Mouse (Mus musculus) inflammation-experienced regulatory T-cells, adult 6 months (primary cell): ENCODE data around the gene Prnp. TPM values are rescaled to one million over a fixed set of nuclear protein-coding genes. Genes with fewer than 3 reads are reported as not detected.

Experiments
- ATAC-seq: one replicate; pipeline ENCODE4 v1.8.0; 2017
- polyA plus RNA-seq, 3 experiments: library from polyadenylated mRNA; unstranded; fragments of 100-300 nt; shearing (Covaris generic); gene quantifications; one replicate each; pipeline ENCODE4 v1.2.1; 2017

Prnp gene
- 10 to 100 TPM in 2 of 3 experiments, 1 to 10 TPM in 1; 5.1 to 16.4 (median 15.9) TPM for polyA plus RNA-seq

DNA sequence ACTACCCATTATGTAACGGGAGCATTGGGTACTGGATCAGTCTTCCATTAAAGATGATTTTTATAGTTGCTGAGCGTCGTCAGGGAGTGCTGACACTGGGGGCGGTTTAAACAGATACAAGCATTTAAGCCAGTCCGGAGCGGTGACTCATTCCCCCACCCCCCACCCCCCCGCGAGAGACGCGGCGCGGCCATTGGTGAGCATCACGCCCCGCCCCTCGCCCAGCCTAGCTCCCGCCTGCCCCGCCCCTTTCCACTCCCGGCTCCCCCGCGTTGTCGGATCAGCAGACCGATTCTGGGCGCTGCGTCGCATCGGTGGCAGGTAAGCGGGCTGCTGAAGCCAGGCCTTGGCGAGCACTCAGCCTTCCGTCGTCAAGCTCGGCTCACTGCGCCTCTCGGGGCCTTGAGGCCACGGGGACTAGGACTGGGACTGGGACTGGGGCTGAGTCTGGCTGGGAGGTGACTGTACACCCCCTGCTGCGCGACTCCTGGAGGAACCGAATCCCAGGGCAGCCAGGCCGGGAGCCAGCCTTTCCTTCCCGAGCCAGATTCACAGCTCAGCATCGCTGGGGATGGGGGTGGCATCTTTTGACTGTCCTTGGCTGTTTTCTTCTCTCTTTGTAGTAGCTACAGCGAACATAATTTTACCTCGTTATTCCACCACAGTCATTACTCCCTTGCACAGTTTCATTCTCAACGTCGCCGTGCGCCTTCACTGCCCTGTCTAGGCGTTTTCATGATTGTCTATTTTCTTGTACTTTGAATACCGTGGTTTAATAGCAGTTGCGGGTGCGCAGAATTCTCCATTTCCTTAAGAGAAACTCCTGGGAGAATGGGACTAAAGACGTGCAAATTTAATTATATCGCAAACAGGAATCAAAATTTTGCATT, at the start of gene Prnp, which contains the start of gene Prn:
TSS of gene Prnp (plus strand) at position 246 of the 890 bp plus-strand sequence.
TSS of gene Prn (plus strand) at position 275 of the 890 bp plus-strand sequence.
- ATAC-seq, result peak; percentile 96

DNA sequence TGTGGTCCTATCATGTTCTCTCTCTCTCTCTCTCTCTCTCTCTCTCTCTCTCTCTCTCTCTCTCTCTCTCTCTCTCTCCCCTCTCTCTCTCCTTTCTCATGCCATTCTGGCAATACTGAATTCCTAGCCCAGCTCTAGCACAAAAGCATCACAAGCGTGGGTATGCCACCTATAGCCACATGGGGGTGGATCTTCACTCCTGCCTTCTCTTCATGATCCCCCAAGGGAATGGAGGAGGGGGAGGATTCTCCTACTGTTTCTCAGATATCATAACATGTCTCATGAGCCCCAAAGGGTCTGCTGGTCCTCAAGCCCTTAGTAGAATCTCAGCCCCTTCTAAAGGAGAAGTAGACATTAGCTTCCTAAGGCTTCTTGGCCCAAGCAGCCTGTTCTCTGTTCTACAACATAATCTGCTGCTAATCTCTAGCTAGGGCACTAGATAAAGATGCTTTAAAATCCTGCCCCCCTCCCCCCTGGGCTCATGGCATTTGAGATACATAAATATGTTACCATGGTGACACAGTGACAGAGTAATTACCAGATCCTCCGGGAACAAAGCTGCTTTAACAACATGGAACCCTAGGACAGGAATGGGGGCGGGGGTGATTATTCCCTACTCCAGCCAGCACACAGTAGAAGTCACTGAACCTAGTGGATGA, 47.0 kb upstream of the Prnp start:
- no peak for ATAC-seq

DNA sequence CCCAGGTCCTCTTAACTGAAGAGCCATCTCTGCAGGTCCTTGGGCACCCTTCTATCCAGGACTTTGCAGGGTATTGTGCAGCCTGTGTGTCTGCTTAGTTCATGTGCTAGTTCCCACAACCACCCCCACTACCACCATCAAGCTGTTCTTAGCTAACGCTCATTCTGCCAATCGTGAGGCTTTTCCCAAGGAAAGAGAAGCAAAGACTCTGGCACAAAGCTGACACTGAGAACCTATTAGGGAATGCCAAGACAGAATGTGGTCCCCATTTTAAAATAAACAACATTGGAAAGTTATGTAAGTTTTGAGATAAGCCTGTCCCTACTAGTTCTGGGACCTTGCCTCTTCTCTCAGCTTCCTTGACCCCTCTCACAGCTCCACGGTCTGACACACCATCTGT, 46.3 kb upstream of the Prnp start:
- ATAC-seq, result no peak

DNA sequence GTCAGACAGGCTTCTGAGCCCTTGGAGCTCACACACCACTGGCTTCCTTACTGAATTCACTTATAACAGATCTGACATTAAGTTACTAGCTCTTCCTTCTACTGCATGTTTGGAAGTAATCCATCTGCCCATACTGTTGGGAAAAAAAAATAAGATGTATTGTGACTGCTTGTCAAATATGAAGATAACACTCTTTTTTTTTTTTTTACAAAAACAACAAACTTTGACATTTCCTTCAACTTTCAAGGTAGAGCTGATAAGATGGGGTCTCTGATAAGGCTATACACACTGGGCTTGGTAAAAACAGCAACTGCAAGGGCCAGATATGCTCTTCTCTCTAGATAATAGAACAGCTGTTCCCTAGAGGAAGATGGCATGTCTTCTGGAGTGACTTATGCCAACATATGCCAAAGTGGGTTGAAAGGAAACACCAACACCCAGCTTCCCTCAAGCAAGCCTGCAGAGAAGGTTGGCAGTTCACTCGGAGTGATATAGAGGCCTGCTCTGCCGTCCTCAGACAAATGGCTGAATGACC, 45.4 kb upstream of the Prnp start:
- no peak for ATAC-seq

DNA sequence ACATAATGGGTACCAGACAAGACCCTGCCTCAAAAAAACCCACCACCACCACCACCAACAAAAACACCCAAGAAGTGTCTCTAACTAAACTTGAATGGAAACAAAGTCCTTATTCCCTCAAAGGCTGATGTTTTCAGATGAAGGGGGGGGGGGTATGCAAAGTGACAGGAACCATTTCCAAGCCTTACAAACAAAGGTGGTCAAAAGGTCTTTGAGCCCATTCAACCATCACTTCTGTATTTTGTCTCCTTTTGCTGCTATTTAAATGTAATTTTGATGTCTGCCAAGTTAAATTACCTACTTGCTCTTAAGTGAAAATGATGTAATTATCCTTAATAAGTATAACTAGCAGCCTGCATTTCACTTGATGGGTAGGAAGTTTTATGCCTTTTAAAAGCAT, 43.1 kb upstream of the Prnp start:
- no peak for ATAC-seq

DNA sequence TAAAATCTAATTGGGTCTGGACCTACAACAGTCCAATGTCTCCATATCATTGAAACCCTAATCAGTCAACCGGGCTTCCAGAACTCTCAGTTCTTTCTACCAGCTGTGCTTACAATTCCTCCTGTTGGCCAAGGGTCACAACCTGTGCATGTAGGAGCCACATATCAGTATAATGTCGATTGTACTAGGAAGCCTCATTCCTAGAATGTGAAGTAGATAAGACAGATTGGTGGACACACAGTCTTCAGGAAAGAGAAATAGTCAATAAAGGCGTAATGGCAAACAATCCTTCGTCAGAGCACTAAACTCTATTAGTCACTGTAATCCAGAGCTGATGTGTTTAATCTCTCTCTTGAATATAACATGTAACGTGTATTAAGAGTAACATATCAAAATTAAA, 40.7 kb upstream of the Prnp start:
- no peak for ATAC-seq

DNA sequence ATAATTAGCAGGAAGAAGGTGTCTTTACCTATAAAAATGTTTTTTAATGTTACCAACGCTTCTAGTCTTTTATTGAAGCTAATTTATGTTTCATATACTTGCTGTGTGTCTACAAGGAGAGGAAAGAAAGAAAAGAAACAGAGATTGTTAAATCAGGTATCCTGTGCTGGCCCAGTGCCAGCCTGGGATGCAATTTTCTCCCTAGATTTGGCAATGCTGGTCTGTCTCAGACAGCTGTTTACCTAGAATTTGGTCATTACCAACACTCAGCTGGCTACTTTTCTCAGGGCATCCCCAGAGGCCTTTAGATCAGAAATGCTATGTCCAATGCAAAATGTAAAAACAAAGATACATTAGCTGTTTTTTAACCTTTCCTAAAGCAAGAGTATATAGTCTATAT, 36.4 kb upstream of the Prnp start:
- ATAC-seq, result no peak

DNA sequence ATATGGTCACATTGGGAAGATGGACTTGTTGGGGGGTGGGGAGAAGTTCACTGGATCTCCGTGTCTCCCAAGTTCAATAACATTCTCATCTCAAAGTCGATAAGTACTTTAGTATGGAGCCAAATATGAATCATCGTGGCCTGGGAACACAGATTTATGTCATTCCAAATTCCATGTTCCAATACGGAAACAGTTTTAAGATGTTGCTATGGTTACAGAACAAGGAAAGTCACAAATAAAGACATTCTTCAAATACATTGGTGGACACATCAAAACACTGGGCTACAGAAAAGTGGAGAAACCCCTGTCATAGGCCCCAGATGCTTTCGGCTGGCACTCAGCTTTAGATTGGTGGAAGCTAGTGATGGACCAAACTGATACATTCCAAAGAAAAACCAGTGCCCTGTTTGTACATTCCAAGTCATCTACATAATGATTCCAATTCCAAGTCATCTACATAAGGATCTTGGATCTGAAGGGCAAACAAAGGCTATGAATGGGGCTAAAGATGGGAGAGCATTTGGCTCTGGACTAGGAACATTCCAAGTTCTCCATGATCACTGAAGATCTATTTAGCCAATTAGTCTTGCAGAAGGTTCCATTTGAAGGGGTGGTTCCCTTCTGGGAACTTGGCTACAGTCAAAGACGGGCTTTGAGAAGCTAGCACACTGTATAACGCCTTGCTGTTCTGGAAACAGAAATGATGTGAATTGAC, 33.0 kb upstream of the Prnp start:
- ATAC-seq, result no peak

DNA sequence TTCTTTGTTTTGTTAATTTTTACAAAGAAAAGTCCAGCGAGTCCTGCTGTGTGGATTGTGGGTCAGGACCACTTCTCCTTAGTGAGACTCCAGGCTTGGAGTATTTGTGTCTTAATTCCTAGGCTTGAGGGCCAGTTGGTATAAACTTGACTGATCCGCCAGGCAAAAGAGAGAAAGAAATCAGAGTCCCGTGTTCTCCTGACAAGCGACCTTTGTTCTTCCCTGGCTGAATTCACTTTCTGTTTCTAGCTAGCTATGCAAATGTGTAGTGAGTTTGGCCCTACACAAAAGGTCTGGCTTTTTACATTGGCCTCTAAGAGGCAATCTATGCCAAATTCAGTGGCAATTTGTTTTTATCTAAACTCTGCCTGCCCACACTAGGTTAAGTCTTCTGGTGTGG, 28.0 kb upstream of the Prnp start:
- ATAC-seq, result no peak

DNA sequence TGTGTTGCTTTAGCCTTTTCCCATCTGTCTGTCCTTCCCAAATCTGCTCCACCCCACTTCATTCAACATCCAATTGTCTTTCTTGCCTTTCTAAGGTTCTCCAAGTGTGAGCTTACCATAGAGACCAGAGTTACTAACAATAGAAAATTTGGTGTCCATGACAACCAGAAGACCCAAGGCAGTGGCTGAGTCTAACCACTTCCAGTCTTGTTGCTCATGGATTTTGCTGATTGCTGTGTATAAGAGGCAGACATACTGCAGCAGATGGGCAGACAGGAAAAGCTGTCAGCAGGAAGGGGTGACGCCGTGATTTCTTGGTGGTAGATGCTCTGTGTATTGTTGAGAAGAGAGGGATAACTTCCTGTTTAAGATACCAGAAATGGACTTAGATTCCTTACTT, 26.6 kb upstream of the Prnp start:
- no peak for ATAC-seq

DNA sequence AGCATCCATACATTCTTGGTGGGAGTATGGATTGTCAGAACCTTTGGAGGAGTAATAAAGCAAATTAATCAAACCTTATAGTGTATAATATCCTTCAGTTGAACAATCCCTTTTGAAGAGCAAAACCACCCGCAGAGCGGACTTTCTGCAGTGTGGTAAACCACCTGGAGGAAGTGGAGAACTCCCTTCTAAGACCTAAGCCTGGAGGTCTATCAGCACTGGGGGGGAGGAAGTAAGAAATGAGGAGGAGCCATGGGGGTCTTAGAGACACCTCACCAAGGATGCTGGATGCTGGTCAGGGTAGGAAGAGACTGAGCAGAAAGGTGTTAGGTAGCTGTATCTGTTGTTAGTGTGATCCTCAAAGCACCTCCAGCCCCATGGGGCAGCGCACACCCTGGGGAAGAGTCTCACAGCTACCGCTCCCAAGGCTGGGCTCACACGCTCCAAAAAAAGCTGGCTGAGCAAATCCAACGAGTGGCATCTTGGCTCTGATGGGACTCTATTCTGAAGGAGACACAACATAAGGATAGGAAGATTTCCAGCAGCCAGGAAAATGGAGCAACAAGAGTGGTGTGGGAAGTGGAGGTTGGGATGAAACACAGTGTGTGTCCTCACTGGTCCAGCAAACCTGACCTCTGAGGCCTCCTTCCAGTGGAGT, 23.1 kb upstream of the Prnp start:
- ATAC-seq, result no peak

DNA sequence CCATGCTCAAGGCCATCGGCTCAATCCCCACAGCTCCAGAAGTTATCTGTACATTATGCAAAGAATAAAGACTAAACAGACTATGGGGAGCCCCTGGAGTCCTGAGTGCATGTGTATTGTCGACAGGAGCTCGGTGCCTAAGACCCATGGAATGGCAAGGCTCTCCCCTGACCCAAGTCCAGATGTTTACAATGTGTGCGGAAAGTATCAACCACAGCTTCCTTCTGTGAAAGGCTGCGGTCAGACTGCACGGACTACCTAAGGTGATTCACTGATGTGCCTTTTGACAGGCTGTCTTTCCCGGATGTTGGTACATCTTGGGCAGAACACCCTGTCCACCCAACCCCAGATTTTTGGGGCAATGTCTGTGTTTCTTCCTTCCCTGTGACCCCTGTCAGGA, 21.5 kb upstream of the Prnp start:
- no peak for ATAC-seq

DNA sequence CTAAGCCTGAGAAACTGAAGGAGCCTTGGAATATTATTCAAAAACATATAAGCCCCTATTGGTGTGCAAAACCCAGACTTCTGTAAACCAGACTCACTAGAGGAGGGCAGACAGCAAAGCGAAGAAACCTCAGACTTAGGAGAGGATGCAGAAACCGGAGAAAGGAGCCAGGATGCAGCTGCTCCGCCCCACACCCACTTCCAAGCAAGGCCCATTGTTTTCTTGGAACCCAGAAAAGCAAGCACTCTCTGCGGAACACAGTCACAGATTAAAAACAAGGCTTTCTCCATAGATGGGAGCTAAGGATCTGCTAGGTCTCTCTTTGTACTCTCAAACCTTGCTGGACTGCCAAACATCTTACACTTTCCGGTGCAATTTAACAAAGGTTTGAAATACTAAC, 17.2 kb upstream of the Prnp start:
- ATAC-seq, result no peak

DNA sequence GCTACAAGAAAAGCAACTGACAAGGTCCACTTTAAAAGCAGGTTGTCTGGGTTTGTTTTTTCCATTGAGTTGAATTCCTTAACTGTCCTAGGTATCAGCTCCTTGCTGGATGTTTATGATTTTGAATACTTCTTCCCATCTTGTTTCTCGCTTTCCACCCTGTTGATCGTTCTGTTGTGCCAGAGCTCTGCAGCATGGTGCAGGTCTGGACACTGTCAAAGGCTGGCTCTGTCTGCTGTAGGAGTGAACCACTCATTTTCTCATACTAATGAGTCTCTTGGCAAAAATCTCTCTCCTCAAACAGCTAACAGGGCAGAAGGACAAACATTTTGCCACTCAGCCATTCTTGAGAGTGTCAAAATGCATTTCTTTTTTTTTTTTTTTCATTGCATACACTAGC, 14.6 kb upstream of the Prnp start:
- no peak for ATAC-seq

DNA sequence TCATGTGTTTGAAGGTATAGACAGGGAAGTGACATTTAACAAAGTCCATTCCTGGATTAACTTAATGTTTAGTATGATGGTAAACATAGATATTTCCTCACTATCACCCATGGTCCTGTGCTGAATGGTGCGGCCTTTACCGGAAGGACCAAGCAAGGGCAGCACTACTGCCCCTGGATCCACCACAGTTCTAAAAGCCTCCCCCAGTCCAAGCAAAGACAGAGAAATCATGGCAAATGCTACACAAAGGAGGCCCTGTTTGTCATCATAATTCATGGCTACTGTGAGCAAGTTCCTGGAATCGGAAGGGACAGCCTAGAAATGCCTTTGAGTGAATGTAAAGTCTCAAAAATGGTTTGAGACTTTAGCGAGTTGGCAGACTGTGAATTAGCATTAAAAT, 13.7 kb upstream of the Prnp start:
- ATAC-seq, result no peak

DNA sequence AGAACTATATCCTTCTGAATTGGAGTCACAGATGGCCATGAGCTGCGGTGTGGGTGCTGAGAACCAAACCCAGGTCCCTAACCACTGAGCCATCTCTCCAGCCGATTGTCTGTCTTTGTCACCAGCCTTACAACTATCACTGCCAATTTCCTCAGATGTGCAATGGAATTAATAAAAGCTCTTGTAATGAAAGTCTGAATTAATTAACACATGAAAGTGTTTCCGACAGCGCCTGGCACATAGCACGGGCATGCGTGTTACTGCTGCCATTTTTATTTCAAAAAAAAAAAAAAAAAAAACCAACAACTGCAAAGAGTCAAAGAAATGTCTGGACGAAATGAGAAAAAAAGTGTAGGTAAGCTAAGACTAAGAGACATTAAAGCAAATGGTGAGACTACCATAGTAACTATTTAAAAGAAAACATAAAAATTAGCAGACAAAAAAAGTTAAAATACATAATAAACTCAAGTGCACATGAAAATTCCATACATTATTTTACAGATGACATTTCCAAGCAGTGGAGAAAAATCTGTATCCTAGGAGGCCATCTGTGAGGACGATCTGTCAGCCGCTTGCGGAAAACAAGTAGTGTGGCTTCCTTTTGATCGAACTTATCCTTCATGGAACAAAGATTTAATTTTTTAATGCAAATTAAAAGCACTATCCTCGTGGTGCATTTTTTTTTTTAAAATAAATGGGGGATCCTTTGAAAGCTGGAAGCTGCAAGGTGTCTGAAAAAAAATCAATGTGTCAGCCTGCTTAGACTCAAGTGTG, 12.2 kb upstream of the Prnp start:
- no peak for ATAC-seq

DNA sequence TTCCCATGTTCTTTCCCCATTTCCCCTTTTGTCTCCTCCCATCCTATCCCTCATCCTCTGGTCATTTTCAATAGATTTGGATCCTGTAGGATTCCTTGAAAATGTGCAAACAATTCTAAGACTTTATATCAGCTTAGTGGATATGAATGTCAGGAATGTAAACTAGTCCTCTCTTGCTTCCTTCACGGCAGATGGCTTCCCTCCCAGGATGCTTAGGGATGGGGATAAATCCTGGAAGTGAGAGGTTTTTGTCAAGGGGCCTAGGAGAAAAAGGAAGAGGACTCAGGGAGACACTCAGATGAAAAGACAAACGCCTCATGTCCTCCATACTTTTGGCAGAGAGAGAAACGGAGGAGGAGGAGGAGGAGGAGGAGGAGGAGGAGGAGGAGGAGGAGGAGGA, 7.3 kb upstream of the Prnp start:
- ATAC-seq, result no peak

DNA sequence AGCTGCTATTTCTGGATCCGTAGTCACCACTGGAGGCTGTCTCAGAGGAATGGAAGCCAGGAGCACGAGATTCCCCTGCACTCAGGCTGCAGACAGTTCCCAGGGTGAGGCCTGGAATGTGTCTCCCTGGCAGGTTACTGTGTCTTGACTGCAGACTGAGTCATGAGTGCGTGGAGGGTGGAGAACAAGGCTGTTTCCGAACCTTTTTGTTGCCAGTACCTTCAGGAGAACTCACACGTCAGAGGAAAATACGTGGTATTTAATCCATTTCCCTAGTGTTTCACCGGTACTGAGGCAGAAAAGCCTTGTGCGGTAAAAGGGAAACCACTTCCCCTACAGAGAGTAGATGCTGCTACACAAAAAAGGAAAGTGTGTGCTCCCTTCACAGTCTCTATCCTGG, 6.9 kb upstream of the Prnp start:
- ATAC-seq, result peak; percentile 79

DNA sequence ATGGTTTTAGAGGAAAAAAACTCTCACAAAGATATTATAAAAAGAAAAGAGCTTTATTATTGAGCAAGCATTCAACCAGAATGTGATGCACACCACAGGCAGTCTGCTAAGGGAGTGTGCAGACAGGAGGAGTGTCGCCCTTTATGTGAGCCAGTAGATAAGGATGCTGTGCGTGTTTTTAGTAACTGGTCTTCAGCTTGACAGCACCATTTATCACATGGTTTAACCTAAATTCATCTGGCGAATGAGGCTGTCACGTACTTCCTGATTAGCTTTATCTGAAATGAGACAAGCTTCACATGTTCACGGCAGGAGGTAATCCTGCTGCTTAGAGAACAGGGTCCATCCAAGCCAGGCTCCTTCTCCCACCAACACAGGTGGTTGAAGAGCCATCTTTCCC, 4.7 kb upstream of the Prnp start:
- ATAC-seq, result no peak

DNA sequence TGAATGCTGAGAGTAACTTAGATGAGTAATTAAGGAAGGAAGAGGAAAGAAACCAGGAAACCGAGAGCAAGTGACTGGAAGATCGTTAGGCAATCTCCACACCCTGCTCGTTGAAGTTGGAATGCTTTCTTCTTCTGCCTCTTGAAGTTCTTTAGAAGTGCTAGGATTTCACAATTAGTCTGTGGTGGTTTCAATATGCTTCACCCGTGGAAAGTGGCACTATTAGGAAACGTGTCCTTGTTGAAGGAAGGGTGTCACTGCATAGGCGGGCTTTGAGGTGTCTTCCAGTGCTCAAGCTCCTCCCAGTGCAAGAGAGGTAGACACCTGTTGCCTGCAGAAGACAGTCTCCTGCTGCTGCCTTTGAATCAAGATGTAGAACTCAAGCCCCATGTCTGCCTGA, 4.0 kb upstream of the Prnp start:
- ATAC-seq, result no peak

DNA sequence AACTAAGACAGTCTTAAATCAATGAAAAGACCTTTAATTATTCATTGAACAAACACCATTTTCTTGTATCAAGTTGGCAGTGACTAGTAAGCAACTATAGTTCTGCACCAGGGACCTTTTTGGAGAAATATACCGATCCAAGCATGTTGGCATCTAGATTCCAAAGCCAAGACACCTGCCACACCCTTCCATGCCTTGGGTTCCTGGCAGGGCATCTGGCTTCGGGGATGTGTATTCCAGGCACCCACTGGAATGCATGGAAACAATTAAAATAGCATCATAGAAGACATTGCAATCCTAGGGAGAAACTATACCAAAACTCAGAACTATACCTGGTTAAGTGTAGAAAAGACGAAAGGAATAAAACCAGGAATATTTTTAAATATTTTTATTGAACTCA, 3.5 kb upstream of the Prnp start:
- no peak for ATAC-seq

DNA sequence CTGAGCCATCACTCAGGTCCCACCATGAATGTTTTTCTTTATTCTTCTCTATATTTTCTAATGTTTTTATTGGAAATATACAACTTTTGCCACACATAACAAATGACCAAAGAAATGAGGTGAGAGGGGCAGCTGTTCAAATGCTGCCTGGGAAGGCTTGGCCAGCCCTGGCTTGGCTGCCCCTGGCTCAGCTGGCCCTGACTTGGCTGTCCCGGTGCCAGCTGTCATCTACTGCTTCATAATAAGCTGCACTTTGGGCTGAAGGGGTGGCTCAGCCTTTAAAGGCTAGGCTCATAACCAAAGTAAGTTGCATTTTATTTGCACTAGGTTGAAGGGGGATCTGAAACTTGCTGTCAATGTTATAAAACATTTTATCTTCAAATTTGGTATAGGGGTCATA, 2.9 kb upstream of the Prnp start:
- no peak for ATAC-seq
